Mouse (Mus musculus) kidney, embryonic 14.5 days (tissue): ENCODE results near the gene F930015N05Rik. TPM values are rescaled to one million over a fixed set of nuclear protein-coding genes. Genes with fewer than 3 reads are reported as not detected.

Experiments
- ATAC-seq: fragments of 200-750 bp; cut with Nextera tagmentation; 2 replicates; pipeline ENCODE4 v1.8.0; 2017; ENCODE audit warnings: moderate number of reproducible peaks, mild to moderate bottlenecking, moderate TSS enrichment, moderate library complexity; ENCODE audit not compliant: low FRiP score, low TSS enrichment
- H3K27ac ChIP-seq: fragments of 300-500 bp; sonication (generic); 2 replicates; pipeline ENCODE4 v1.5.1; 2014; ENCODE audit warnings: low read depth, mild to moderate bottlenecking, low read length, moderate library complexity, mixed read lengths
- H3K27me3 ChIP-seq: fragments of 300-500 bp; sonication (generic); 2 replicates; pipeline ENCODE4 v1.6.1; 2014; ENCODE audit warnings: mild to moderate bottlenecking, low read length; ENCODE audit not compliant: control insufficient read depth, insufficient read depth
- H3K36me3 ChIP-seq: fragments of 300-500 bp; sonication (generic); 2 replicates; pipeline ENCODE4 v1.6.1; 2014; ENCODE audit warnings: low read length, mixed read lengths; ENCODE audit not compliant: control insufficient read depth, insufficient read depth
- H3K4me1 ChIP-seq: fragments of 300-500 bp; sonication (generic); 2 replicates; pipeline ENCODE4 v1.6.1; 2014; ENCODE audit warnings: low read length, mixed read lengths; ENCODE audit not compliant: control insufficient read depth, insufficient read depth
- H3K4me2 ChIP-seq: fragments of 300-500 bp; sonication (generic); replicated peaks from 2 replicates; pipeline ENCODE4 v1.6.1; 2014; ENCODE audit warnings: low read depth, mild to moderate bottlenecking, low read length
- H3K4me3 ChIP-seq: fragments of 300-500 bp; sonication (generic); 2 replicates; pipeline ENCODE4 v1.5.1; 2014; ENCODE audit warnings: mild to moderate bottlenecking, low read length
- H3K9ac ChIP-seq: fragments of 300-500 bp; sonication (generic); 2 replicates; pipeline ENCODE4 v1.6.1; 2014; ENCODE audit warnings: low read depth, mild to moderate bottlenecking, low read length, moderate library complexity
- H3K9me3 ChIP-seq: fragments of 300-500 bp; sonication (generic); 2 replicates; pipeline ENCODE4 v1.6.1; 2016; ENCODE audit warnings: low read length; ENCODE audit not compliant: control insufficient read depth
- WGBS: fragments of 180-500 bp; shearing (Covaris S2); extraction: QIAGEN DNeasy Blood & Tissue Kit; methylation state at CpG from one replicate; pipeline ENCODE4 v1.1.7; 2014; 5-methylcytosine and 5-hydroxymethylcytosine counted together
- polyA plus RNA-seq: library from polyadenylated mRNA; unstranded; fragments of >200 nt; fragmentation: Nextera tagmentation; extraction: Ambion mirVana; gene quantifications from 2 replicates; pipeline ENCODE4 v1.2.1, GENCODE M21; 2014

The F930015N05Rik gene
- polyA plus RNA-seq, 1 experiment from 2014 or later, result 0.99 TPM

- H3K36me3 ChIP-seq, result no peaks in the 10 kb centered on the region
- no peaks in the 10 kb centered on the region for H3K9me3 ChIP-seq
- no peak overlapping the region for H3K9ac ChIP-seq
- H3K4me1 ChIP-seq, result 0 out of 2 replicates have a peak, but pooled peaks cover 5% of the 10 kb centered on the region
- H3K4me2 ChIP-seq, result peak overlapping the region; percentile 24; the same call in 1 of the 2 replicates
- no peak overlapping the region for H3K4me3 ChIP-seq
- H3K27ac ChIP-seq, result no peak overlapping the region
- peaks cover 22% of the 10 kb centered on the region; the same call in 1 of the 2 replicates for H3K27me3 ChIP-seq
- 34% methylated on average over 8 of the region's 8 CpGs for WGBS
- ATAC-seq, result no peak
Measured at GRCm38 (mm10) chr11:64442119-64442518, 5.7 kb upstream of the F930015N05Rik start.

- no peak overlapping the region for H3K9ac ChIP-seq
- no peak overlapping the region for H3K4me2 ChIP-seq
- no peak overlapping the region for H3K27ac ChIP-seq
- WGBS, result 38% methylated on average over 3 of the region's 3 CpGs
- H3K9me3 ChIP-seq, result no peaks in the 10 kb centered on the region
- no peak for ATAC-seq
- H3K4me1 ChIP-seq, result peaks cover 5% of the 10 kb centered on the region; the same call in 1 of the 2 replicates
- no peaks in the 10 kb centered on the region for H3K36me3 ChIP-seq
- no peak overlapping the region for H3K4me3 ChIP-seq
- H3K27me3 ChIP-seq, result peaks cover 32% of the 10 kb centered on the region
Measured at GRCm38 (mm10) chr11:64438909-64439308, 2.5 kb upstream of the F930015N05Rik start.

GRCm38 (mm10) chr11:64437721-64438120 is 1.3 kb upstream of the F930015N05Rik start:
- Histone ChIP-seq H3K4me2 (peak overlapping the region; percentile 15), H3K4me1 (peaks cover 5% of the 10 kb centered on the region; the same call in 1 of the 2 replicates), H3K9ac (peak overlapping the region; percentile 23; the same call in 1 of the 2 replicates)

GRCm38 (mm10) chr11:64436791-64437298 is 392 bp upstream of the F930015N05Rik start:
- H3K4me3 ChIP-seq, result peak overlapping the region; percentile 62
- 12% methylated on average over 5 of the region's 5 CpGs for WGBS
- H3K4me1 ChIP-seq, result peaks cover 5% of the 10 kb centered on the region; the same call in 1 of the 2 replicates
- H3K27ac ChIP-seq, result no peak overlapping the region
- no peaks in the 10 kb centered on the region for H3K9me3 ChIP-seq
- H3K4me2 ChIP-seq, result peak overlapping the region; percentile 98
- no peak for ATAC-seq
- peaks cover 23% of the 10 kb centered on the region for H3K27me3 ChIP-seq
- H3K9ac ChIP-seq, result peak overlapping the region; percentile 75
- no peaks in the 10 kb centered on the region for H3K36me3 ChIP-seq

More at GRCm38 (mm10) chr11:64437721-64438120, 1.3 kb upstream of the F930015N05Rik start:
- ATAC-seq, result no peak
- Histone ChIP-seq H3K27ac (no peak overlapping the region), H3K36me3 (no peaks in the 10 kb centered on the region), H3K9me3 (no peaks in the 10 kb centered on the region), H3K4me3 (peak overlapping the region; percentile 16; the same call in 1 of the 2 replicates), H3K27me3 (peaks cover 25% of the 10 kb centered on the region)
- 44% methylated on average over 3 of the region's 3 CpGs for WGBS

GRCm38 (mm10) chr11:64435546-64436411 is 674 bp downstream of the F930015N05Rik start:
- H3K36me3 ChIP-seq, result no peaks in the 10 kb centered on the region
- WGBS, result under 1% methylated on average over 81 of the region's 81 CpGs
- peak; percentile 65 for ATAC-seq
- H3K9ac ChIP-seq, result peak overlapping the region; percentile 75
- peaks cover 23% of the 10 kb centered on the region for H3K27me3 ChIP-seq
- H3K4me1 ChIP-seq, result no peaks in the 10 kb centered on the region; the same call in 1 of the 2 replicates
- H3K9me3 ChIP-seq, result no peaks in the 10 kb centered on the region
- H3K4me3 ChIP-seq, result peak overlapping the region; percentile 62
- peak overlapping the region; percentile 98 for H3K4me2 ChIP-seq
- H3K27ac ChIP-seq, result peak overlapping the region; percentile 37; the same call in 1 of the 2 replicates

- H3K27me3 ChIP-seq, result peaks cover 16% of the 10 kb centered on the region
- H3K9ac ChIP-seq, result peak within 1 kb of the TSS; percentile 75
- H3K4me2 ChIP-seq, result peak within 1 kb of the TSS; percentile 98
- peak within 1 kb of the TSS; percentile 62 for H3K4me3 ChIP-seq
- 1% methylated on average over 34 of the region's 36 CpGs for WGBS
- peak within 1 kb of the TSS; percentile 37; the same call in 1 of the 2 replicates for H3K27ac ChIP-seq
- peak; percentile 92 for ATAC-seq
- H3K4me1 ChIP-seq, result no peaks in the 10 kb centered on the region; the same call in 1 of the 2 replicates
- H3K36me3 ChIP-seq, result no peaks in the 10 kb centered on the region
- H3K9me3 ChIP-seq, result no peaks in the 10 kb centered on the region
Measured at GRCm38 (mm10) chr11:64434611-64435545, 1.6 kb downstream of the F930015N05Rik start, which contains the start of gene Hs3st3a1. Gene Hs3st3a1, plus strand, starts transcription at chr11:64435332.

- 74% methylated on average over 1 of the region's 1 CpGs for WGBS
- peaks cover 11% of the 10 kb centered on the region; the same call in 1 of the 2 replicates for H3K9me3 ChIP-seq
- ATAC-seq, result no peak
- H3K9ac ChIP-seq, result no peak overlapping the region
- no peaks in the 10 kb centered on the region for H3K36me3 ChIP-seq
- no peak overlapping the region for H3K27ac ChIP-seq
- no peak overlapping the region for H3K4me2 ChIP-seq
- H3K27me3 ChIP-seq, result no peaks in the 10 kb centered on the region; the same call in 1 of the 2 replicates
- H3K4me1 ChIP-seq, result no peaks in the 10 kb centered on the region
- no peak overlapping the region for H3K4me3 ChIP-seq
Measured at GRCm38 (mm10) chr11:64418969-64419368, 17.5 kb downstream of the F930015N05Rik start.

- H3K4me2 ChIP-seq, result no peak overlapping the region
- H3K9me3 ChIP-seq, result no peaks in the 10 kb centered on the region
- H3K4me3 ChIP-seq, result no peak overlapping the region
- H3K27me3 ChIP-seq, result no peaks in the 10 kb centered on the region; the same call in 1 of the 2 replicates
- ATAC-seq, result no peak
- H3K27ac ChIP-seq, result no peak overlapping the region
- no peak overlapping the region for H3K9ac ChIP-seq
- WGBS, result 80% methylated on average over 6 of the region's 6 CpGs
- H3K36me3 ChIP-seq, result no peaks in the 10 kb centered on the region
- H3K4me1 ChIP-seq, result peaks cover 6% of the 10 kb centered on the region; the same call in 1 of the 2 replicates
Measured at GRCm38 (mm10) chr11:64400534-64401093, 35.8 kb downstream of the F930015N05Rik start.
